Mouse (Mus musculus): ENCODE results near the gene Nmral1. TPM values are rescaled to one million over a fixed set of nuclear protein-coding genes. Genes with fewer than 3 reads are reported as not detected.

The Nmral1 gene
- polyA plus RNA-seq, 1 experiment from 2014 or later: 47.9 TPM

GRCm38 (mm10) chr16:4670317-4670716 is 48.8 kb downstream of the Nmral1 start:
- Histone ChIP-seq H3K36me3 (ENCODE audit: insufficient read depth, low read length) (peaks cover 38% of the 10 kb centered on the region), H3K4me3 (replicated peaks; ENCODE audit: low read depth, low read length) (no peak overlapping the region), H3K9ac (ENCODE audit: low read depth, low read length) (no peak overlapping the region), H3K27ac (no peak overlapping the region), H3K9me3 (replicated peaks; ENCODE audit: low read length) (no peaks in the 10 kb centered on the region), H3K4me2 (ENCODE audit: low read length) (no peak overlapping the region), H3K27me3 (ENCODE audit: insufficient read depth, low read length) (no peaks in the 10 kb centered on the region), H3K4me1 (replicated peaks; ENCODE audit: insufficient read depth, low read length) (no peaks in the 10 kb centered on the region)
- DNase-seq (ENCODE audit: low spot score) (no peak), ATAC-seq (replicated peaks; ENCODE audit: low FRiP score, low read depth) (no peak)
- no peak for TF ChIP-seq CTCF (IDR thresholded peaks at IDR 0.05; ENCODE audit: low read depth)
- 34% methylated on average over 5 of the region's 5 CpGs for WGBS

- no peak overlapping the region for H3K4me2 ChIP-seq (ENCODE audit: low read length)
- ATAC-seq (replicated peaks; ENCODE audit: low FRiP score, low read depth): peak; percentile 81; the same call in 1 of the 2 replicates
- no peak overlapping the region for H3K4me3 ChIP-seq (replicated peaks; ENCODE audit: low read depth, low read length)
- DNase-seq (ENCODE audit: low spot score): peak; percentile 94
- no peak overlapping the region for H3K9ac ChIP-seq (ENCODE audit: low read depth, low read length)
- TF ChIP-seq CTCF (IDR thresholded peaks at IDR 0.05; ENCODE audit: low read depth): peak; percentile 97
- no peaks in the 10 kb centered on the region for H3K4me1 ChIP-seq (replicated peaks; ENCODE audit: insufficient read depth, low read length)
- no peaks in the 10 kb centered on the region for H3K9me3 ChIP-seq (replicated peaks; ENCODE audit: low read length)
- no peak overlapping the region for H3K27ac ChIP-seq
- peaks cover 18% of the 10 kb centered on the region for H3K36me3 ChIP-seq (ENCODE audit: insufficient read depth, low read length)
- WGBS: 21% methylated on average over 3 of the region's 3 CpGs
- no peaks in the 10 kb centered on the region for H3K27me3 ChIP-seq (ENCODE audit: insufficient read depth, low read length)
Observed at GRCm38 (mm10) chr16:4667190-4667808, 51.9 kb downstream of the Nmral1 start.

- TF ChIP-seq CTCF (IDR thresholded peaks at IDR 0.05; ENCODE audit: low read depth): no peak
- Histone ChIP-seq H3K36me3 (ENCODE audit: insufficient read depth, low read length) (peaks cover 22% of the 10 kb centered on the region), H3K27me3 (ENCODE audit: insufficient read depth, low read length) (no peaks in the 10 kb centered on the region), H3K4me1 (replicated peaks; ENCODE audit: insufficient read depth, low read length) (no peaks in the 10 kb centered on the region), H3K4me3 (replicated peaks; ENCODE audit: low read depth, low read length) (no peak overlapping the region), H3K9me3 (replicated peaks; ENCODE audit: low read length) (no peaks in the 10 kb centered on the region), H3K9ac (ENCODE audit: low read depth, low read length) (no peak overlapping the region), H3K27ac (no peak overlapping the region), H3K4me2 (ENCODE audit: low read length) (no peak overlapping the region)
- no peak for DNase-seq (ENCODE audit: low spot score)
- no peak for ATAC-seq (replicated peaks; ENCODE audit: low FRiP score, low read depth)
- WGBS: 94% methylated on average over 2 of the region's 2 CpGs
Observed at GRCm38 (mm10) chr16:4665726-4666125, 53.4 kb downstream of the Nmral1 start.

GRCm38 (mm10) chr16:4663806-4664205 is 55.4 kb downstream of the Nmral1 start:
- DNase-seq (ENCODE audit: low spot score) (no peak), ATAC-seq (replicated peaks; ENCODE audit: low FRiP score, low read depth) (no peak)
- H3K9ac ChIP-seq (ENCODE audit: low read depth, low read length): no peak overlapping the region
- no peaks in the 10 kb centered on the region for H3K27me3 ChIP-seq (ENCODE audit: insufficient read depth, low read length)
- H3K4me2 ChIP-seq (ENCODE audit: low read length): no peak overlapping the region
- no peaks in the 10 kb centered on the region for H3K9me3 ChIP-seq (replicated peaks; ENCODE audit: low read length)
- peaks cover 13% of the 10 kb centered on the region for H3K36me3 ChIP-seq (ENCODE audit: insufficient read depth, low read length)
- TF ChIP-seq CTCF (IDR thresholded peaks at IDR 0.05; ENCODE audit: low read depth): no peak
- H3K27ac ChIP-seq: no peak overlapping the region
- peaks cover 5% of the 10 kb centered on the region; the same call in 1 of the 2 replicates for H3K4me1 ChIP-seq (replicated peaks; ENCODE audit: insufficient read depth, low read length)
- no peak overlapping the region for H3K4me3 ChIP-seq (replicated peaks; ENCODE audit: low read depth, low read length)
- 85% methylated on average over 2 of the region's 2 CpGs for WGBS

- H3K27me3 ChIP-seq (ENCODE audit: insufficient read depth, low read length): no peaks in the 10 kb centered on the region
- no peak for ATAC-seq (replicated peaks; ENCODE audit: low FRiP score, low read depth)
- no peaks in the 10 kb centered on the region for H3K9me3 ChIP-seq (replicated peaks; ENCODE audit: low read length)
- no peak for TF ChIP-seq CTCF (IDR thresholded peaks at IDR 0.05; ENCODE audit: low read depth)
- no peak overlapping the region for H3K9ac ChIP-seq (ENCODE audit: low read depth, low read length)
- no peak for DNase-seq (ENCODE audit: low spot score)
- H3K4me3 ChIP-seq (replicated peaks; ENCODE audit: low read depth, low read length): no peak overlapping the region
- H3K36me3 ChIP-seq (ENCODE audit: insufficient read depth, low read length): peaks cover 6% of the 10 kb centered on the region; the same call in 1 of the 2 replicates
- H3K27ac ChIP-seq: no peak overlapping the region
- H3K4me2 ChIP-seq (ENCODE audit: low read length): no peak overlapping the region
- peaks cover 14% of the 10 kb centered on the region; the same call in 1 of the 2 replicates for H3K4me1 ChIP-seq (replicated peaks; ENCODE audit: insufficient read depth, low read length)
- WGBS: 28% methylated on average over 2 of the region's 2 CpGs
Observed at GRCm38 (mm10) chr16:4661605-4662004, 57.6 kb downstream of the Nmral1 start.

Other genes starting within 250 kb of the Nmral1 start
- 8.5 and 11.6 TPM in 2 replicates for gene Srl, start 177.5 kb downstream of the Nmral1 start, polyA plus RNA-seq (2015; fragmentation: Nextera tagmentation; extraction: Ambion mirVana)
- 17.2 and 19.6 TPM in 2 replicates for gene Tfap4, start 159.5 kb downstream of the Nmral1 start, polyA plus RNA-seq (2015; fragmentation: Nextera tagmentation; extraction: Ambion mirVana)
- gene Glis2, start 124.6 kb downstream of the Nmral1 start, polyA plus RNA-seq (2015; fragmentation: Nextera tagmentation; extraction: Ambion mirVana): 74.6 and 78.8 TPM in 2 replicates
- 105 and 106 TPM in 2 replicates for gene Pam16, start 94.4 kb downstream of the Nmral1 start, polyA plus RNA-seq (2015; fragmentation: Nextera tagmentation; extraction: Ambion mirVana)
- gene Vasn, start 79.4 kb downstream of the Nmral1 start, polyA plus RNA-seq (2015; fragmentation: Nextera tagmentation; extraction: Ambion mirVana): 20.4 and 21.1 TPM in 2 replicates
- gene Dnaja3, start 79.4 kb downstream of the Nmral1 start, polyA plus RNA-seq (2015; fragmentation: Nextera tagmentation; extraction: Ambion mirVana): 87.8 and 89.3 TPM in 2 replicates
- 13.1 and 16.8 TPM in 2 replicates for gene Coro7, start 39.6 kb downstream of the Nmral1 start, polyA plus RNA-seq (2015; fragmentation: Nextera tagmentation; extraction: Ambion mirVana)
- gene Hmox2, start 7.0 kb upstream of the Nmral1 start, polyA plus RNA-seq (2015; fragmentation: Nextera tagmentation; extraction: Ambion mirVana): 102 and 107 TPM in 2 replicates
- gene Cdip1, start 70.9 kb upstream of the Nmral1 start, polyA plus RNA-seq (2015; fragmentation: Nextera tagmentation; extraction: Ambion mirVana): 81.1 and 91.2 TPM in 2 replicates
- gene 4930562C15Rik, start 116.1 kb upstream of the Nmral1 start, polyA plus RNA-seq (2015; fragmentation: Nextera tagmentation; extraction: Ambion mirVana): 0.14 TPM in 1 of 2 replicates, not detected in the other
- gene Ubald1, start 161.0 kb upstream of the Nmral1 start, polyA plus RNA-seq (2015; fragmentation: Nextera tagmentation; extraction: Ambion mirVana): 39.4 and 41.5 TPM in 2 replicates
- 85.9 and 99.0 TPM in 2 replicates for gene Mgrn1, start 166.9 kb upstream of the Nmral1 start, polyA plus RNA-seq (2015; fragmentation: Nextera tagmentation; extraction: Ambion mirVana)
- gene Nudt16l1, start 219.4 kb upstream of the Nmral1 start, polyA plus RNA-seq (2015; fragmentation: Nextera tagmentation; extraction: Ambion mirVana): 152 and 161 TPM in 2 replicates
- gene Anks3, start 244.8 kb upstream of the Nmral1 start, polyA plus RNA-seq (2015; fragmentation: Nextera tagmentation; extraction: Ambion mirVana): 54.1 and 55.9 TPM in 2 replicates